Mouse (Mus musculus): ENCODE results near the gene Map4k1.

DNA sequence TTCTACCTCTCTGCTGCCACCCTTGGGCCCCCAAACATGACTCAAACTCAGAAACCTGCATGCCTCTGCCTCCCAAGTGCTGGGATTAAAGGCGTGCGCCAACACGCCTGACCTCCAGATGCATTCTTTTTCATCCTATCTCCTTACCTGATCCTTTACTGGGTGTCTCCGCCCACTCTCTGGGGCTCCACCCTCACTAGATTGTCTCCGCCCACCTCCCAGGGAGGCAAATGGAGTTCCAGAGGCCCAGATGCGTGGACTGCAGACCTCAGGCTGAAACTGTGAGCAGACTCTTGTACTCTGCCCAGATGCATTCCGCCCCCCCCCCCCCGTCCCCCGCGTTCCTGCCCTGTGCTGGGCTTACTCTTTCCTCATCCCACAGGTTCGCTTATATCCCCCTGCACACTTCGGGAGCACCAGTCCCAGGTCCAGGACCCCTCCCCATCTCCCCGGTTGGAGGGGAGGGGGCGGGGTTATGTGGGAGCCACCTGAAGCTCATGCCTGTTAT, 9.0 kb downstream of the Map4k1 start:
- TF ChIP-seq CTCF (IDR thresholded peaks at IDR 0.05; ENCODE audit: low read depth, low read length) (no peak), TAL1 (conservative IDR thresholded peaks at IDR 0.05; ENCODE audit: low read depth, low read length) (no peak)

All from G1E (cell line).